8 mouse cellular contexts compared by ENCODE assay signal in genomic region chr16:28752638-28753118, GRCm38 (mm10). TPM values are rescaled to one million over a fixed set of nuclear protein-coding genes. Genes with fewer than 3 reads are reported as not detected.
DNase-seq lines count a peak whose midpoint lies in the region; ATAC-seq lines count a peak whose summit lies in the region.

Gene Fgf12 (minus strand): TSS chr16:28753068.

- H3K27me3 ChIP-seq in midbrain, embryonic 11.5 days (ENCODE audit: control insufficient read depth, insufficient read depth, low read length) = no peaks in the 10 kb centered on the region

- peak within 1 kb of the TSS; percentile 45 for H3K4me3 ChIP-seq in midbrain, embryonic 11.5 days (ENCODE audit: low read depth, low read length)

- under 1% methylated on average over 16 of the region's 16 CpGs for WGBS in midbrain, embryonic 11.5 days

- no peaks in the 10 kb centered on the region for H3K9me3 ChIP-seq in midbrain, embryonic 11.5 days (ENCODE audit: control insufficient read depth, low read length)

- no peaks in the 10 kb centered on the region for H3K36me3 ChIP-seq in midbrain, embryonic 11.5 days (ENCODE audit: control insufficient read depth, insufficient read depth, low read length)

- DNase-seq in embryo, embryonic 11 days = peak; percentile 34
- no peak for DNase-seq in embryo, embryonic 10.5 days (ENCODE audit: low spot score)
- DNase-seq in cerebellum, adult 11-12 months = peak; percentile 77
- DNase-seq in frontal cortex, postnatal 14 days (ENCODE audit: low spot score in 2 of 2) = peak; percentile 18 to 30
- DNase-seq in layer of hippocampus, adult 18-20 months (ENCODE audit: low spot score in 2 of 2) = peak in 1 of 2 experiments; percentile 8
- DNase-seq in midbrain, embryonic 11.5 days (ENCODE audit: low spot score, missing footprints) = no peak
- DNase-seq in urinary bladder, postnatal 4 days (ENCODE audit: low spot score in 2 of 2) = no peak
- no peak for DNase-seq in spleen, postnatal 10 days (ENCODE audit: low spot score in 2 of 2)

- H3K4me1 ChIP-seq in midbrain, embryonic 11.5 days (ENCODE audit: control insufficient read depth, insufficient read depth, low read length) = peaks cover 3% of the 10 kb centered on the region; the same call in 1 of the 2 replicates

- peak within 1 kb of the TSS; percentile 89 for H3K4me2 ChIP-seq in midbrain, embryonic 11.5 days

- ATAC-seq in midbrain, embryonic 11.5 days (ENCODE audit: low FRiP score) = peak; percentile 72

- no peak within 1 kb of the TSS for H3K27ac ChIP-seq in midbrain, embryonic 11.5 days (ENCODE audit: low read depth, low read length)

- peak within 1 kb of the TSS; percentile 71 for H3K9ac ChIP-seq in midbrain, embryonic 11.5 days (ENCODE audit: low read length)

RNA-seq across cellular contexts. Expression of gene Fgf12, which starts in this region (rescaled TPM):
- 100 to 1,000 TPM; 140 to 146 TPM for total RNA-seq in layer of hippocampus, adult 18-20 months (2021)
- polyA plus RNA-seq in midbrain, embryonic 11.5 days (2014; fragmentation: Nextera tagmentation; extraction: Ambion mirVana) = 4.2 and 6.8 TPM in 2 replicates

Comparison
In these comparisons a context has a peak if more than half of its experiments do, and no peak if none do; other contexts are left out.
1. DNase-seq: peak in embryo, embryonic 11 days (single experiment), cerebellum, adult 11-12 months (single experiment) and frontal cortex, postnatal 14 days (2 of 2); none in embryo, embryonic 10.5 days (single experiment), midbrain, embryonic 11.5 days (single experiment), urinary bladder, postnatal 4 days (0 of 2) and spleen, postnatal 10 days (0 of 2).